Mouse (Mus musculus) heart, postnatal 10 days (tissue): ENCODE results near the gene Rasgrp3. TPM values are rescaled to one million over a fixed set of nuclear protein-coding genes. Genes with fewer than 3 reads are reported as not detected.
A peak's percentile ranks its signal among the peaks of the same experiment; 100 is the strongest.
"Not testable (repeated sequence)": the region's sequence is repeated elsewhere in the genome, so short reads cannot be mapped to it uniquely, and the experiment has no call there.

Experiments used
- DNase-seq, 2 experiments: peaks; one replicate each; pipeline ENCODE4 v3.0.0; 2021
- intact Hi-C: fragments of 180-260 bp; cut with DNase I; formaldehyde crosslinking; loops from one replicate; pipeline ENCODE4 v1.15.1; 2025
- total RNA-seq, 2 experiments: library from RNA; stranded (reverse); gene quantifications; 2 replicates each; pipeline ENCODE4 v1.2.3; 2021

The Rasgrp3 gene
- total RNA-seq, 2 experiments from 2014 or later, result 46.1 to 67.9 TPM

- intact Hi-C loops, result loop anchor here (5.0 kb wide), 1 partner anchor 88 kb away; no protein-coding TSS in a partner anchor
- DNase-seq, result no peak
Observed at GRCm38 (mm10) chr17:75460621-75461020, 24.9 kb downstream of the Rasgrp3 start.

- intact Hi-C loops, result loop anchor here (5.0 kb wide), 1 partner anchor 89 kb away; no protein-coding TSS in a partner anchor
- DNase-seq, result no peak
Observed at GRCm38 (mm10) chr17:75461771-75462170, 26.1 kb downstream of the Rasgrp3 start.

- intact Hi-C loops, result loop anchor here (5.0 kb wide), 1 partner anchor 91 kb away; no protein-coding TSS in a partner anchor
- not testable (repeated sequence) for DNase-seq
Observed at GRCm38 (mm10) chr17:75463223-75463622, 27.5 kb downstream of the Rasgrp3 start.

GRCm38 (mm10) chr17:75463645-75464044 is 27.9 kb downstream of the Rasgrp3 start:
- intact Hi-C loops, result loop anchor here (5.0 kb wide), 1 partner anchor 91 kb away; no protein-coding TSS in a partner anchor

GRCm38 (mm10) chr17:75464331-75464982 is 28.8 kb downstream of the Rasgrp3 start:
- DNase-seq, result peak in 1 of 2 experiments; percentile 18
- intact Hi-C loops, result loop anchor here (5.0 kb wide), 1 partner anchor 92 kb away; no protein-coding TSS in a partner anchor

More at GRCm38 (mm10) chr17:75463645-75464044, 27.9 kb downstream of the Rasgrp3 start:
- DNase-seq, result no peak

GRCm38 (mm10) chr17:75464983-75465634 is 29.4 kb downstream of the Rasgrp3 start:
- DNase-seq, result peak; percentile 90
- intact Hi-C loops, result loop anchor here (5.0 kb wide), 1 partner anchor 93 kb away; no protein-coding TSS in a partner anchor

GRCm38 (mm10) chr17:75465635-75465997 is 29.9 kb downstream of the Rasgrp3 start:
- no peak for DNase-seq
- intact Hi-C loops, result no loop called here

- no peak for DNase-seq
- intact Hi-C loops, result no loop called here
Observed at GRCm38 (mm10) chr17:75466948-75467347, 31.3 kb downstream of the Rasgrp3 start.

- no peak for DNase-seq
- intact Hi-C loops, result no loop called here
Observed at GRCm38 (mm10) chr17:75467526-75467925, 31.8 kb downstream of the Rasgrp3 start.

- DNase-seq, result no peak
- intact Hi-C loops, result no loop called here
Observed at GRCm38 (mm10) chr17:75468479-75469114, 32.9 kb downstream of the Rasgrp3 start.

- intact Hi-C loops, result no loop called here
- DNase-seq, result no peak
Observed at GRCm38 (mm10) chr17:75470325-75470724, 34.6 kb downstream of the Rasgrp3 start.

GRCm38 (mm10) chr17:75470885-75471610 is 35.4 kb downstream of the Rasgrp3 start:
- intact Hi-C loops, result no loop called here
- no peak for DNase-seq

GRCm38 (mm10) chr17:75471644-75472253 is 36.1 kb downstream of the Rasgrp3 start:
- intact Hi-C loops, result no loop called here
- DNase-seq, result no peak

- intact Hi-C loops, result no loop called here
- DNase-seq, result peak; percentile 27 to 42
Observed at GRCm38 (mm10) chr17:75472379-75472778, 36.7 kb downstream of the Rasgrp3 start.

GRCm38 (mm10) chr17:75475985-75476384 is 40.3 kb downstream of the Rasgrp3 start:
- intact Hi-C loops, result no loop called here

GRCm38 (mm10) chr17:75476736-75477416 is 41.2 kb downstream of the Rasgrp3 start:
- intact Hi-C loops, result no loop called here
- no peak for DNase-seq

More at GRCm38 (mm10) chr17:75475985-75476384, 40.3 kb downstream of the Rasgrp3 start:
- no peak for DNase-seq

- intact Hi-C loops, result no loop called here
- DNase-seq, result no peak
Observed at GRCm38 (mm10) chr17:75477655-75478054, 42.0 kb downstream of the Rasgrp3 start.

GRCm38 (mm10) chr17:75478836-75479235 is 43.1 kb downstream of the Rasgrp3 start:
- intact Hi-C loops, result no loop called here
- DNase-seq, result no peak

- intact Hi-C loops, result no loop called here
- no peak for DNase-seq
Observed at GRCm38 (mm10) chr17:75479663-75480062, 44.0 kb downstream of the Rasgrp3 start.

GRCm38 (mm10) chr17:75480379-75480778 is 44.7 kb downstream of the Rasgrp3 start:
- DNase-seq, result no peak
- intact Hi-C loops, result no loop called here
